Mouse (Mus musculus) liver, postnatal 0 days (tissue): ENCODE results near the gene Thegl. TPM values are rescaled to one million over a fixed set of nuclear protein-coding genes. Genes with fewer than 3 reads are reported as not detected.

Source experiments
- ATAC-seq: fragments of 200-750 bp; cut with Nextera tagmentation; 2 replicates; pipeline ENCODE4 v1.8.0; 2017; ENCODE audit warnings: mild to moderate bottlenecking, moderate library complexity
- DNase-seq: peaks from one replicate; pipeline ENCODE4 v3.0.0-alpha.2; 2016
- H3K27ac ChIP-seq: fragments of 300-500 bp; sonication (generic); 2 replicates; pipeline ENCODE4 v1.5.1; 2014; ENCODE audit warnings: antibody characterized with exemption, moderate library complexity, mild to moderate bottlenecking, low read depth
- H3K27me3 ChIP-seq: fragments of 300-500 bp; sonication (generic); 2 replicates; pipeline ENCODE4 v1.6.1; 2014; ENCODE audit warnings: low read length, control low read depth, mixed read lengths; ENCODE audit not compliant: insufficient read depth
- H3K36me3 ChIP-seq: fragments of 300-500 bp; sonication (generic); replicated peaks from 2 replicates; pipeline ENCODE4 v1.6.1; 2014; ENCODE audit warnings: mild to moderate bottlenecking, control low read depth, low read length, moderate library complexity, mixed read lengths; ENCODE audit not compliant: insufficient read depth
- H3K4me1 ChIP-seq: fragments of 300-500 bp; sonication (generic); 2 replicates; pipeline ENCODE4 v1.6.1; 2014; ENCODE audit warnings: antibody characterized with exemption, mild to moderate bottlenecking, control low read depth; ENCODE audit not compliant: insufficient read depth
- H3K4me2 ChIP-seq: fragments of 300-500 bp; sonication (generic); 2 replicates; pipeline ENCODE4 v1.6.1; 2014; ENCODE audit warnings: low read depth, mild to moderate bottlenecking, low read length, moderate library complexity, mixed read lengths
- H3K4me3 ChIP-seq: fragments of 300-500 bp; sonication (generic); 2 replicates; pipeline ENCODE4 v1.5.1; 2014; ENCODE audit warnings: low read depth, low read length
- H3K9ac ChIP-seq: fragments of 300-500 bp; sonication (generic); replicated peaks from 2 replicates; pipeline ENCODE4 v1.6.1; 2014; ENCODE audit warnings: mild to moderate bottlenecking, moderate library complexity
- H3K9me3 ChIP-seq: fragments of 300-500 bp; sonication (generic); 2 replicates; pipeline ENCODE4 v1.6.1; 2016; ENCODE audit warnings: mild to moderate bottlenecking, control low read depth, low read length, mixed read lengths
- CTCF ChIP-seq: sonication (generic); IDR thresholded peaks from 2 replicates; pipeline ENCODE4 v1.5.1; 2016; ENCODE audit warnings: antibody characterized with exemption, low read depth
- EP300 ChIP-seq: IDR thresholded peaks from 2 replicates; pipeline ENCODE4 v1.6.1; 2016; ENCODE audit warnings: antibody characterized with exemption, low read depth, mild to moderate bottlenecking
- WGBS: fragments of 180-500 bp; shearing (Covaris S2); extraction: QIAGEN DNeasy Blood & Tissue Kit; methylation state at CpG from one replicate; pipeline ENCODE4 v1.1.7; 2014; ENCODE audit not compliant: insufficient replicate concordance; 5-methylcytosine and 5-hydroxymethylcytosine counted together
- polyA plus RNA-seq: library from polyadenylated mRNA; unstranded; fragments of >200 nt; fragmentation: Nextera tagmentation; extraction: Ambion mirVana; gene quantifications from 2 replicates; pipeline ENCODE4 v1.2.1, GENCODE M21; 2015

Thegl gene
- polyA plus RNA-seq, 1 experiment from 2014 or later, result 0.19 TPM

GRCm38 (mm10) chr5:77080761-77081160 lies 64.9 kb downstream of the Thegl start:
- TF ChIP-seq CTCF, result no peak
- TF ChIP-seq EP300, result no peak
- DNase-seq (no peak), ATAC-seq (no peak)
- H3K4me2 ChIP-seq, result no peak overlapping the region
- no peak overlapping the region for H3K4me3 ChIP-seq
- H3K4me1 ChIP-seq, result no peaks in the 10 kb centered on the region
- H3K27ac ChIP-seq, result no peak overlapping the region
- no peaks in the 10 kb centered on the region for H3K27me3 ChIP-seq
- H3K9me3 ChIP-seq, result no peaks in the 10 kb centered on the region
- H3K9ac ChIP-seq, result no peak overlapping the region
- no peaks in the 10 kb centered on the region for H3K36me3 ChIP-seq
- WGBS, result 88% methylated on average over 4 of the region's 4 CpGs

GRCm38 (mm10) chr5:77082735-77083134 lies 66.9 kb downstream of the Thegl start:
- 61% methylated on average over 7 of the region's 7 CpGs for WGBS
- TF ChIP-seq EP300 (no peak), CTCF (no peak)
- Histone ChIP-seq H3K4me1 (no peaks in the 10 kb centered on the region), H3K4me2 (no peak overlapping the region), H3K27ac (no peak overlapping the region), H3K36me3 (0 out of 2 replicates have a peak, but pooled peaks cover under 1% of the 10 kb centered on the region), H3K9ac (no peak overlapping the region), H3K4me3 (no peak overlapping the region), H3K9me3 (no peaks in the 10 kb centered on the region), H3K27me3 (no peaks in the 10 kb centered on the region)
- DNase-seq (no peak), ATAC-seq (no peak)

- ATAC-seq, result no peak
- Histone ChIP-seq H3K4me3 (no peak overlapping the region), H3K4me2 (no peak overlapping the region), H3K27me3 (no peaks in the 10 kb centered on the region), H3K4me1 (no peaks in the 10 kb centered on the region), H3K36me3 (0 out of 2 replicates have a peak, but pooled peaks cover 2% of the 10 kb centered on the region), H3K9ac (no peak overlapping the region), H3K9me3 (no peaks in the 10 kb centered on the region), H3K27ac (no peak overlapping the region)
- TF ChIP-seq CTCF (no peak), EP300 (no peak)
- 79% methylated on average over 4 of the region's 4 CpGs for whole genome bisulfite sequencing
- DNase-seq, result no peak
Measured at GRCm38 (mm10) chr5:77084418-77084817, 68.6 kb downstream of the Thegl start.

GRCm38 (mm10) chr5:77085753-77086450 lies 70.1 kb downstream of the Thegl start:
- Histone ChIP-seq H3K4me3 (no peak overlapping the region), H3K4me2 (no peak overlapping the region), H3K27ac (no peak overlapping the region), H3K9ac (no peak overlapping the region), H3K4me1 (no peaks in the 10 kb centered on the region), H3K9me3 (no peaks in the 10 kb centered on the region), H3K36me3 (0 out of 2 replicates have a peak, but pooled peaks cover 2% of the 10 kb centered on the region), H3K27me3 (no peaks in the 10 kb centered on the region)
- ATAC-seq, result no peak
- DNase-seq, result no peak
- TF ChIP-seq CTCF (no peak), EP300 (no peak)
- WGBS, result 77% methylated on average over 10 of the region's 10 CpGs

DNA sequence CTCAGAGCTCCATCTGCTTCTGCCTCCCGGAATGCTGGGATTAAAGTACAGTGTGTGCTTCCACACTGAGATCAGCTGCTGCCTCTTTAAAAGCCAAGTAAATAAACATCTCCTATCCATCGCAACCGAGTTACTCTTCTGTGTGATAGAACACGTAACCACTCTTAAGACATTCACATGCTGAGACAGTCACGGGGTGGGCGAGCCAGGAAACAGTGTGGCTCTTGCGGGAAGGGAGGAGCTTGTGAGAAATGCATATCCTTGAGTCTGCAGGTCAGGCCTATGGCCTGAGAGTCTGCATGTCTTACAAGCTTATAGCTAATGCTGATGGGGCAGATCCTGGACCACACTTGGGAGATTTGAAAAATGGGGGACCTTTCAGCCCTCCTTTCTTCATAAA lies 70.7 kb downstream of the Thegl start:
- Histone ChIP-seq H3K9me3 (no peaks in the 10 kb centered on the region), H3K36me3 (0 out of 2 replicates have a peak, but pooled peaks cover 2% of the 10 kb centered on the region), H3K4me2 (no peak overlapping the region), H3K27ac (no peak overlapping the region), H3K4me1 (no peaks in the 10 kb centered on the region), H3K4me3 (no peak overlapping the region), H3K9ac (no peak overlapping the region), H3K27me3 (no peaks in the 10 kb centered on the region)
- ATAC-seq (no peak), DNase-seq (no peak)
- WGBS, result 72% methylated on average over 7 of the region's 7 CpGs
- TF ChIP-seq EP300 (no peak), CTCF (no peak)

- Histone ChIP-seq H3K4me3 (no peak overlapping the region), H3K4me2 (no peak overlapping the region), H3K4me1 (no peaks in the 10 kb centered on the region), H3K36me3 (0 out of 2 replicates have a peak, but pooled peaks cover 2% of the 10 kb centered on the region), H3K9ac (no peak overlapping the region), H3K27ac (no peak overlapping the region), H3K27me3 (no peaks in the 10 kb centered on the region), H3K9me3 (no peaks in the 10 kb centered on the region)
- 75% methylated on average over 3 of the region's 3 CpGs for WGBS
- DNase-seq (no peak), ATAC-seq (no peak)
- TF ChIP-seq CTCF, result no peak
- no peak for TF ChIP-seq EP300
Measured at GRCm38 (mm10) chr5:77087122-77087521, 71.3 kb downstream of the Thegl start.
